17 mouse cellular contexts compared by ENCODE assay signal in the genomic region with DNA sequence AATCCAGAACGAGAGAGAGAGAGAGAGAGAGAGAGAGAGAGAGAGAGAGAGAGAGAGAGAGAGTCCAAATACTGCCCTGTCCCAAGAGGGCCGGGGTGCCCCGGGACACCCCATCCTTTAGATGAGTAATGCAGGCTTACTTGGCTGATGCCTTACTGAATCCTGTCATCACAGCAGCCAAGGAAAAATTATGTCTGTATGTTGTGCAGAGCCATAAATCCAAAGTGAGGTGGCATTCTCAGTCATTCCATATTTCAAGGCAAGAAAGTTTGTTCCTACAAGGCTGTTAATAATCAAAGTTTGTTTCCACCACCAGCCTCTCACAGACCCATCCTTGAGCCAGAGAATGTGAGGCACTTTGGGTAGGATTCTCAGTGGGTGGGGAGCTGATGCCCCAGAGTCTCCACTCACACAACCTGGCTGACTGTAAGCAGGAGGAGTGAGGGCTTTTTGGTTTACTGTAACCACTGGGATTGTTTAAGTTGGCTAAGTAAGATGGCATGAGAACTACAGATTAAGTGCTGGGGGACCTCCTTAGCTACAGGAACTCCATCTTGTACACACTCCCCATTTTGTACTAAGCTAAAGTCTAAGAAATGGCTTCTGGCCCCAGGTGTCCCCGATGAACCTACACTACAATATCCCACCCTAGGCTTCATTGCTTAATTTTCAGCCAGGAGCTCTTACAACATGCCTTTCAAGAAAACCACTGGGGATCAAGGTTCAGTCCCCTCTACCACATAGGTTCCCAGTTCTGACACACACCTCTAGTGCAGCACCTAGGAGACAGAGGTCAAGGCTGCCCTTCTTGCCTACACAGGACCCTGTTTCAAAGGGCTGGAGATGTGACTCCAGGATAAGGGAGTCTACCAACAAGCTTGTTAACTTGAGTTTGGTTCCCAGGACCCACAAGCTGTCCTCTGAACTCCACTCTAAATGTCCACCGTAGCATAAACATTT. TPM values are rescaled to one million over a fixed set of nuclear protein-coding genes. Genes with fewer than 3 reads are reported as not detected.
DNase-seq lines count a peak whose midpoint lies in the region; ATAC-seq and TF ChIP-seq lines count a peak whose summit lies in the region.
"Had no signal": no experiment of that assay in that cellular context is flagged by ENCODE, and none has a peak within 500 bp of the region (broad histone marks: within the 10 kb centered on the region; RNA-seq: fewer than 3 reads in every experiment).

No protein-coding gene starts in this region.

- 72% methylated on average over 5 of the region's 5 CpGs for WGBS in heart, embryonic 13.5 days
- WGBS in kidney, embryonic 15.5 days: 77% methylated on average over 5 of the region's 5 CpGs
- 88% methylated on average over 5 of the region's 5 CpGs for WGBS in midbrain, embryonic 11.5 days
- 79% methylated on average over 5 of the region's 5 CpGs for WGBS in midbrain, postnatal 0 days

- intact Hi-C loops in heart, postnatal 25 days (cut with DNase I): no loop called here

- H3K4me2 ChIP-seq in heart, embryonic 13.5 days: no peak overlapping the region
- H3K4me2 ChIP-seq in kidney, embryonic 15.5 days: no peak overlapping the region
- H3K4me2 ChIP-seq in midbrain, embryonic 11.5 days: no peak overlapping the region
- no peak overlapping the region for H3K4me2 ChIP-seq in midbrain, postnatal 0 days (ENCODE audit: low read depth, low read length, poor library complexity, severe bottlenecking)
- H3K4me2 ChIP-seq: hindbrain, embryonic 15.5 days; neural tube, embryonic 12.5 days had no signal

- no peaks in the 10 kb centered on the region for H3K36me3 ChIP-seq in heart, embryonic 13.5 days
- H3K36me3 ChIP-seq in kidney, embryonic 15.5 days: no peaks in the 10 kb centered on the region
- H3K36me3 ChIP-seq in midbrain, embryonic 11.5 days (ENCODE audit: control insufficient read depth, insufficient read depth, low read length): no peaks in the 10 kb centered on the region
- no peaks in the 10 kb centered on the region for H3K36me3 ChIP-seq in midbrain, postnatal 0 days (ENCODE audit: insufficient read depth, low read length)
- H3K36me3 ChIP-seq: forebrain, embryonic 10.5 days; hindbrain, embryonic 15.5 days; neural tube, embryonic 12.5 days had no signal

- H3K9me3 ChIP-seq in heart, embryonic 13.5 days: peaks cover 8% of the 10 kb centered on the region; the same call in 1 of the 2 replicates
- H3K9me3 ChIP-seq in kidney, embryonic 15.5 days (replicated peaks): peaks cover 5% of the 10 kb centered on the region
- no peaks in the 10 kb centered on the region; the same call in 1 of the 2 replicates for H3K9me3 ChIP-seq in midbrain, embryonic 11.5 days (ENCODE audit: control insufficient read depth, low read length)
- H3K9me3 ChIP-seq in midbrain, postnatal 0 days (ENCODE audit: low read length): no peaks in the 10 kb centered on the region

- no peaks in the 10 kb centered on the region for H3K27me3 ChIP-seq in heart, embryonic 13.5 days (replicated peaks)
- H3K27me3 ChIP-seq in kidney, embryonic 15.5 days: no peaks in the 10 kb centered on the region
- no peaks in the 10 kb centered on the region for H3K27me3 ChIP-seq in midbrain, embryonic 11.5 days (ENCODE audit: control insufficient read depth, insufficient read depth, low read length)
- no peaks in the 10 kb centered on the region for H3K27me3 ChIP-seq in midbrain, postnatal 0 days (ENCODE audit: insufficient read depth, low read length)
- H3K27me3 ChIP-seq: hindbrain, embryonic 15.5 days; neural tube, embryonic 12.5 days had no signal

- no peak overlapping the region for H3K4me3 ChIP-seq in heart, embryonic 13.5 days
- no peak overlapping the region for H3K4me3 ChIP-seq in kidney, embryonic 15.5 days (replicated peaks)
- H3K4me3 ChIP-seq in midbrain, embryonic 11.5 days (ENCODE audit: low read depth, low read length): no peak overlapping the region
- no peak overlapping the region for H3K4me3 ChIP-seq in midbrain, postnatal 0 days (ENCODE audit: low read depth, low read length)
- H3K4me3 ChIP-seq: forebrain, embryonic 10.5 days; hindbrain, embryonic 15.5 days; neural tube, embryonic 12.5 days had no signal

- no peak overlapping the region for H3K9ac ChIP-seq in heart, embryonic 13.5 days
- H3K9ac ChIP-seq in kidney, embryonic 15.5 days: no peak overlapping the region
- H3K9ac ChIP-seq in midbrain, embryonic 11.5 days (ENCODE audit: low read length): no peak overlapping the region
- H3K9ac ChIP-seq in midbrain, postnatal 0 days (replicated peaks; ENCODE audit: low read length, poor library complexity, severe bottlenecking): no peak overlapping the region
- H3K9ac ChIP-seq: hindbrain, embryonic 15.5 days; neural tube, embryonic 12.5 days had no signal

- H3K4me1 ChIP-seq in heart, embryonic 13.5 days: peaks cover 14% of the 10 kb centered on the region; the same call in 1 of the 2 replicates
- H3K4me1 ChIP-seq in kidney, embryonic 15.5 days: peaks cover 7% of the 10 kb centered on the region; the same call in 1 of the 2 replicates
- H3K4me1 ChIP-seq in midbrain, embryonic 11.5 days (ENCODE audit: control insufficient read depth, insufficient read depth, low read length): peaks cover 6% of the 10 kb centered on the region
- H3K4me1 ChIP-seq in midbrain, postnatal 0 days (ENCODE audit: insufficient read depth, low read length): peaks cover 3% of the 10 kb centered on the region; the same call in 1 of the 2 replicates
- H3K4me1 ChIP-seq: hindbrain, embryonic 15.5 days had no signal

- no peak for DNase-seq in heart, postnatal 25 days (ENCODE audit: low spot score)
- DNase-seq in kidney, postnatal 25 days: no peak
- DNase-seq in midbrain, embryonic 11.5 days (ENCODE audit: low spot score, missing footprints): peak; percentile 64
- DNase-seq in midbrain, postnatal 0 days (ENCODE audit: low spot score): no peak
- DNase-seq in yolk sac, embryonic 10.5 days (ENCODE audit: low spot score): peak; percentile 55
- DNase-seq in frontal cortex, postnatal 36 days (ENCODE audit: low spot score in 2 of 2): no peak
- DNase-seq: cerebellum, adult 11-12 months; liver; right cerebral cortex, postnatal 25 days; thymus, postnatal 36 days had no signal

- peak overlapping the region; percentile 80 for H3K27ac ChIP-seq in heart, embryonic 13.5 days (replicated peaks)
- H3K27ac ChIP-seq in kidney, embryonic 15.5 days: peak overlapping the region; percentile 11; the same call in 1 of the 2 replicates
- H3K27ac ChIP-seq in midbrain, embryonic 11.5 days (ENCODE audit: low read depth, low read length): 0 out of 2 replicates have a peak overlapping the region, but pooled peaks have one; percentile 16
- no peak overlapping the region for H3K27ac ChIP-seq in midbrain, postnatal 0 days (ENCODE audit: low read depth, low read length)
- H3K27ac ChIP-seq: forebrain, embryonic 10.5 days; neural tube, embryonic 12.5 days had no signal

- ATAC-seq in heart, embryonic 13.5 days (ENCODE audit: extremely low read depth, insufficient number of reproducible peaks, low FRiP score, low TSS enrichment): no peak
- no peak for ATAC-seq in kidney, embryonic 15.5 days (replicated peaks; ENCODE audit: low FRiP score)
- ATAC-seq in midbrain, embryonic 11.5 days (ENCODE audit: low FRiP score): no peak
- no peak for ATAC-seq in midbrain, postnatal 0 days (ENCODE audit: low FRiP score)
- ATAC-seq: CD4-positive, CD25-positive, alpha-beta regulatory T cell, adult 4 months had no signal

- no peak for TF ChIP-seq CTCF in midbrain, postnatal 0 days (IDR thresholded peaks at IDR 0.05)

RNA-seq across cellular contexts. Expression of a gene that starts 37.0 kb away (rescaled TPM):
- 5.0 and 7.0 TPM in 2 replicates for polyA plus RNA-seq in heart, embryonic 13.5 days (2015; fragmentation: Nextera tagmentation; extraction: Ambion mirVana)
- 10 to 100 TPM; 27.6 to 33.6 TPM for total RNA-seq in heart, postnatal 25 days (2021)
- 11.7 and 12.2 TPM in 2 replicates for polyA plus RNA-seq in kidney, embryonic 15.5 days (2015; fragmentation: Nextera tagmentation; extraction: Ambion mirVana)
- polyA plus RNA-seq in midbrain, embryonic 11.5 days (2014; fragmentation: Nextera tagmentation; extraction: Ambion mirVana): 12.5 and 13.3 TPM in 2 replicates
- 56.7 and 60.1 TPM in 2 replicates for total RNA-seq in midbrain, postnatal 0 days (2014; rRNA removed)
- 14.0 and 17.1 TPM in 2 replicates for polyA plus RNA-seq in midbrain, postnatal 0 days (2015; fragmentation: Nextera tagmentation; extraction: Ambion mirVana)
- total RNA-seq: MEL had no signal

Comparison
In these comparisons a context has a peak if more than half of its experiments do, and no peak if none do; other contexts are left out.
1. DNase-seq: peak in midbrain, embryonic 11.5 days (single experiment) and yolk sac, embryonic 10.5 days (single experiment); none in heart, postnatal 25 days (single experiment), kidney, postnatal 25 days (0 of 2), midbrain, postnatal 0 days (single experiment) and frontal cortex, postnatal 36 days (0 of 2).